In the genomic region with DNA sequence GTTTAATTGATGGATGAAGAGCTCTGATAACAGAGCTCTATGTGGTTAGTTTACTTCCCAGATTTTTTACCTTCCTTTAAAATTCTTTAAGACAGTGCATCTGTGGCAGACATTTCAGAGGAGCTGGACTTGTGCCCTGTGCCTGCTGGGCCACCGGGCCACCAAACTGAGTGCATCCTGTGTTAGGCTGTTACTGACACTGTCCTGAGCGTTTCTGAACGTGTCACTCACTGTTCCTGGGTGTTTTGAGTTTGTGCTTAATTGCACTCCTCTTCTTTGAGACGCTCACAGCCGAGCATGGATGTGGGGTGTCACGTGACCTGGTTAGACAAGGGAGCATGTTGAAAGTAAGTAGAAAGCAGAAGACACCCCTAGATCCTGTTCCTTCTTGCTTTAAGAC, we compare ENCODE assay signal across 17 mouse cellular contexts. TPM values are rescaled to one million over a fixed set of nuclear protein-coding genes. Genes with fewer than 3 reads are reported as not detected.
A peak's percentile ranks its signal among the peaks of the same experiment; 100 is the strongest.
DNase-seq lines count a peak whose midpoint lies in the region; ATAC-seq lines count a peak whose summit lies in the region.
"Had no signal": no experiment of that assay in that cellular context is flagged by ENCODE, and none has a peak within 500 bp of the region (broad histone marks: within the 10 kb centered on the region; RNA-seq: fewer than 3 reads in every experiment).

No protein-coding gene starts in this region.

- H3K4me1 ChIP-seq in forebrain, embryonic 15.5 days, result peaks cover 43% of the 10 kb centered on the region
- peaks cover 8% of the 10 kb centered on the region for H3K4me1 ChIP-seq in forebrain, embryonic 10.5 days
- H3K4me1 ChIP-seq in midbrain, embryonic 13.5 days (replicated peaks), result no peaks in the 10 kb centered on the region
- H3K4me1 ChIP-seq in midbrain, embryonic 11.5 days (ENCODE audit: control insufficient read depth, insufficient read depth, low read length), result no peaks in the 10 kb centered on the region
- peaks cover 40% of the 10 kb centered on the region for H3K4me1 ChIP-seq in forebrain, embryonic 16.5 days (replicated peaks; ENCODE audit: control insufficient read depth, insufficient read depth, low read length)
- H3K4me1 ChIP-seq: embryonic facial prominence, embryonic 12.5 days; kidney, embryonic 15.5 days; limb, embryonic 15.5 days had no signal

- no peaks in the 10 kb centered on the region for H3K9me3 ChIP-seq in forebrain, embryonic 15.5 days
- H3K9me3 ChIP-seq in forebrain, embryonic 10.5 days, result no peaks in the 10 kb centered on the region
- no peaks in the 10 kb centered on the region for H3K9me3 ChIP-seq in midbrain, embryonic 13.5 days
- H3K9me3 ChIP-seq in midbrain, embryonic 11.5 days (ENCODE audit: control insufficient read depth, low read length), result no peaks in the 10 kb centered on the region
- H3K9me3 ChIP-seq in forebrain, embryonic 16.5 days (ENCODE audit: control insufficient read depth, low read length), result no peaks in the 10 kb centered on the region
- H3K9me3 ChIP-seq: embryonic facial prominence, embryonic 12.5 days; kidney, embryonic 15.5 days; limb, embryonic 15.5 days had no signal

- no peak overlapping the region for H3K9ac ChIP-seq in forebrain, embryonic 15.5 days (replicated peaks)
- no peak overlapping the region for H3K9ac ChIP-seq in midbrain, embryonic 13.5 days (replicated peaks)
- no peak overlapping the region for H3K9ac ChIP-seq in midbrain, embryonic 11.5 days (ENCODE audit: low read length)
- no peak overlapping the region for H3K9ac ChIP-seq in forebrain, embryonic 16.5 days (replicated peaks; ENCODE audit: low read depth, low read length)
- H3K9ac ChIP-seq: embryonic facial prominence, embryonic 12.5 days; kidney, embryonic 15.5 days; limb, embryonic 15.5 days; liver, postnatal 0 days had no signal

- H3K27me3 ChIP-seq in forebrain, embryonic 15.5 days, result no peaks in the 10 kb centered on the region
- no peaks in the 10 kb centered on the region for H3K27me3 ChIP-seq in forebrain, embryonic 10.5 days (ENCODE audit: poor library complexity, severe bottlenecking)
- H3K27me3 ChIP-seq in midbrain, embryonic 13.5 days, result no peaks in the 10 kb centered on the region
- H3K27me3 ChIP-seq in midbrain, embryonic 11.5 days (ENCODE audit: control insufficient read depth, insufficient read depth, low read length), result no peaks in the 10 kb centered on the region
- no peaks in the 10 kb centered on the region for H3K27me3 ChIP-seq in forebrain, embryonic 16.5 days (replicated peaks; ENCODE audit: control insufficient read depth, insufficient read depth, low read length)
- H3K27me3 ChIP-seq: embryonic facial prominence, embryonic 12.5 days; kidney, embryonic 15.5 days; limb, embryonic 15.5 days; Patski had no signal

- H3K4me3 ChIP-seq in forebrain, embryonic 15.5 days, result no peak overlapping the region
- H3K4me3 ChIP-seq in forebrain, embryonic 10.5 days, result no peak overlapping the region
- no peak overlapping the region for H3K4me3 ChIP-seq in midbrain, embryonic 13.5 days (replicated peaks)
- no peak overlapping the region for H3K4me3 ChIP-seq in midbrain, embryonic 11.5 days (ENCODE audit: low read depth, low read length)
- no peak overlapping the region for H3K4me3 ChIP-seq in forebrain, embryonic 16.5 days (replicated peaks; ENCODE audit: low read length)
- H3K4me3 ChIP-seq: embryonic facial prominence, embryonic 12.5 days; heart, adult 2 months; kidney, embryonic 15.5 days; limb, embryonic 15.5 days had no signal

- DNase-seq in forebrain, embryonic 10.5 days (ENCODE audit: extremely low spot score, low spot score), result no peak
- DNase-seq in midbrain, embryonic 11.5 days (ENCODE audit: low spot score, missing footprints), result no peak
- peak; percentile 78 to 79 for DNase-seq in cerebellum, adult 18-20 months
- no peak for DNase-seq in right cerebral cortex, postnatal 36 days (ENCODE audit: low spot score in 2 of 2)
- no peak for DNase-seq in natural killer cell, adult 2 months (ENCODE audit: low spot score in 2 of 2)
- DNase-seq: heart, adult 2 months; liver, postnatal 0 days; right cerebral cortex, postnatal 25 days had no signal

- no peak for ATAC-seq in forebrain, embryonic 15.5 days (replicated peaks)
- ATAC-seq in midbrain, embryonic 13.5 days, result 0 out of 2 replicates have a peak, but pooled peaks have one; percentile 9
- ATAC-seq in midbrain, embryonic 11.5 days (ENCODE audit: low FRiP score), result no peak
- ATAC-seq in forebrain, embryonic 16.5 days, result no peak
- ATAC-seq: inflammation-experienced regulatory T-cells, adult 6 months; liver, postnatal 0 days; Patski had no signal

- peak overlapping the region; percentile 80 for H3K27ac ChIP-seq in forebrain, embryonic 15.5 days (replicated peaks)
- no peak overlapping the region for H3K27ac ChIP-seq in forebrain, embryonic 10.5 days
- no peak overlapping the region for H3K27ac ChIP-seq in midbrain, embryonic 13.5 days
- H3K27ac ChIP-seq in midbrain, embryonic 11.5 days (ENCODE audit: low read depth, low read length), result no peak overlapping the region
- peak overlapping the region; percentile 84 for H3K27ac ChIP-seq in forebrain, embryonic 16.5 days (ENCODE audit: low read length)
- H3K27ac ChIP-seq: embryonic facial prominence, embryonic 12.5 days; heart, adult 2 months; kidney, embryonic 15.5 days; limb, embryonic 15.5 days; macrophage had no signal

- no peak overlapping the region for H3K4me2 ChIP-seq in forebrain, embryonic 15.5 days (replicated peaks)
- H3K4me2 ChIP-seq in midbrain, embryonic 13.5 days (replicated peaks), result no peak overlapping the region
- no peak overlapping the region for H3K4me2 ChIP-seq in midbrain, embryonic 11.5 days
- no peak overlapping the region for H3K4me2 ChIP-seq in forebrain, embryonic 16.5 days (ENCODE audit: low read length)
- H3K4me2 ChIP-seq: embryonic facial prominence, embryonic 12.5 days; kidney, embryonic 15.5 days; limb, embryonic 15.5 days had no signal

- WGBS in forebrain, embryonic 15.5 days, result 41% methylated on average over 6 of the region's 6 CpGs
- WGBS in forebrain, embryonic 10.5 days, result 77% methylated on average over 6 of the region's 6 CpGs
- WGBS in midbrain, embryonic 13.5 days, result 70% methylated on average over 6 of the region's 6 CpGs
- 76% methylated on average over 6 of the region's 6 CpGs for WGBS in midbrain, embryonic 11.5 days
- WGBS in forebrain, embryonic 16.5 days, result 34% methylated on average over 6 of the region's 6 CpGs

- no peaks in the 10 kb centered on the region for H3K36me3 ChIP-seq in forebrain, embryonic 15.5 days
- no peaks in the 10 kb centered on the region for H3K36me3 ChIP-seq in forebrain, embryonic 10.5 days (replicated peaks)
- no peaks in the 10 kb centered on the region for H3K36me3 ChIP-seq in midbrain, embryonic 13.5 days
- H3K36me3 ChIP-seq in midbrain, embryonic 11.5 days (ENCODE audit: control insufficient read depth, insufficient read depth, low read length), result no peaks in the 10 kb centered on the region
- no peaks in the 10 kb centered on the region for H3K36me3 ChIP-seq in forebrain, embryonic 16.5 days (ENCODE audit: control insufficient read depth, insufficient read depth)
- H3K36me3 ChIP-seq: embryonic facial prominence, embryonic 12.5 days; kidney, embryonic 15.5 days; limb, embryonic 15.5 days had no signal

RNA-seq across cellular contexts. Expression of gene Sh3gl2, which starts 57.2 kb away (rescaled TPM):
- polyA plus RNA-seq in forebrain, embryonic 15.5 days (2015; fragmentation: Nextera tagmentation; extraction: Ambion mirVana), result 72.1 and 74.3 TPM in 2 replicates
- 2.0 and 2.6 TPM in 2 replicates for polyA plus RNA-seq in forebrain, embryonic 10.5 days (2016; fragmentation: Nextera tagmentation; extraction: Ambion mirVana)
- polyA plus RNA-seq in midbrain, embryonic 13.5 days (2015; fragmentation: Nextera tagmentation; extraction: Ambion mirVana), result 33.7 and 36.0 TPM in 2 replicates
- polyA plus RNA-seq in midbrain, embryonic 11.5 days (2014; fragmentation: Nextera tagmentation; extraction: Ambion mirVana), result 8.4 and 10.3 TPM in 2 replicates
- 104 TPM in 2 replicates for polyA plus RNA-seq in forebrain, embryonic 16.5 days (2015; fragmentation: Nextera tagmentation; extraction: Ambion mirVana)
- polyA plus RNA-seq: inflammation-experienced regulatory T-cells, adult 6 months; liver, postnatal 0 days; macrophage had no signal

Comparison
In these comparisons a context has a peak if more than half of its experiments do, and no peak if none do; other contexts are left out.
1. H3K27ac ChIP-seq: peak in forebrain, embryonic 15.5 days (single experiment) and forebrain, embryonic 16.5 days (single experiment); none in forebrain, embryonic 10.5 days (single experiment), midbrain, embryonic 13.5 days (single experiment) and midbrain, embryonic 11.5 days (single experiment).
2. DNase-seq: peak in cerebellum, adult 18-20 months (2 of 2); none in forebrain, embryonic 10.5 days (single experiment), midbrain, embryonic 11.5 days (single experiment), right cerebral cortex, postnatal 36 days (0 of 2) and natural killer cell, adult 2 months (0 of 2).